Mouse (Mus musculus): Measurements from ENCODE around the gene Mto1. TPM values are rescaled to one million over a fixed set of nuclear protein-coding genes. Genes with fewer than 3 reads are reported as not detected.
A peak's percentile ranks its signal among the peaks of the same experiment; 100 is the strongest.

Mto1 gene
- polyA plus RNA-seq, 1 experiment from 2014 or later: 24.3 TPM

- Histone ChIP-seq H3K27ac (no peak within 1 kb of the TSS), H3K9me3 (no peaks in the 10 kb centered on the region), H3K9ac (peak within 1 kb of the TSS; percentile 47), H3K4me3 (peak within 1 kb of the TSS; percentile 47), H3K4me2 (peak within 1 kb of the TSS; percentile 92), H3K36me3 (no peaks in the 10 kb centered on the region), H3K27me3 (peaks cover 63% of the 10 kb centered on the region), H3K4me1 (peaks cover 22% of the 10 kb centered on the region)
- 1% methylated on average over 81 of the region's 81 CpGs for WGBS
- ATAC-seq (ENCODE audit: borderline replicate concordance, extremely low read depth, low FRiP score, low TSS enrichment): peak; percentile 63; the same call in 1 of the 2 replicates
These were observed 5.2 kb upstream of the Mto1 start, which contains the start of gene Cgas for GRCm38 (mm10) chr9:78442579-78443392. Gene Cgas (minus strand): TSS chr9:78443237.

GRCm38 (mm10) chr9:78447606-78447972, 419 bp upstream of the Mto1 start:
- Histone ChIP-seq H3K27ac (no peak overlapping the region), H3K9ac (peak overlapping the region; percentile 86), H3K4me1 (peaks cover 17% of the 10 kb centered on the region), H3K36me3 (peaks cover 19% of the 10 kb centered on the region; the same call in 1 of the 2 replicates), H3K4me2 (peak overlapping the region; percentile 68), H3K4me3 (peak overlapping the region; percentile 70), H3K9me3 (no peaks in the 10 kb centered on the region), H3K27me3 (peaks cover 36% of the 10 kb centered on the region)
- 35% methylated on average over 9 of the region's 9 CpGs for WGBS
- no peak for ATAC-seq (ENCODE audit: borderline replicate concordance, extremely low read depth, low FRiP score, low TSS enrichment)

- Histone ChIP-seq H3K4me1 (peaks cover 11% of the 10 kb centered on the region), H3K36me3 (peaks cover 37% of the 10 kb centered on the region), H3K4me3 (no peak overlapping the region), H3K9ac (no peak overlapping the region), H3K27me3 (peaks cover 12% of the 10 kb centered on the region), H3K27ac (no peak overlapping the region), H3K9me3 (no peaks in the 10 kb centered on the region), H3K4me2 (no peak overlapping the region)
- WGBS: 74% methylated on average over 5 of the region's 5 CpGs
- no peak for ATAC-seq (ENCODE audit: borderline replicate concordance, extremely low read depth, low FRiP score, low TSS enrichment)
These were observed 2.4 kb downstream of the Mto1 start for GRCm38 (mm10) chr9:78450404-78450803.

GRCm38 (mm10) chr9:78451382-78451781, 3.4 kb downstream of the Mto1 start:
- Histone ChIP-seq H3K4me2 (no peak overlapping the region), H3K27ac (no peak overlapping the region), H3K4me3 (no peak overlapping the region), H3K27me3 (peaks cover 4% of the 10 kb centered on the region; the same call in 1 of the 2 replicates), H3K9ac (no peak overlapping the region), H3K4me1 (peaks cover 11% of the 10 kb centered on the region), H3K36me3 (peaks cover 37% of the 10 kb centered on the region), H3K9me3 (no peaks in the 10 kb centered on the region)
- ATAC-seq (ENCODE audit: borderline replicate concordance, extremely low read depth, low FRiP score, low TSS enrichment): no peak
- WGBS: 63% methylated on average over 4 of the region's 4 CpGs

GRCm38 (mm10) chr9:78457026-78457425, 9.0 kb downstream of the Mto1 start:
- Histone ChIP-seq H3K36me3 (peaks cover 61% of the 10 kb centered on the region), H3K9me3 (no peaks in the 10 kb centered on the region), H3K4me3 (no peak overlapping the region), H3K4me2 (no peak overlapping the region), H3K27ac (no peak overlapping the region), H3K4me1 (no peaks in the 10 kb centered on the region), H3K9ac (no peak overlapping the region), H3K27me3 (no peaks in the 10 kb centered on the region)
- 92% methylated on average over 8 of the region's 8 CpGs for WGBS
- no peak for ATAC-seq (ENCODE audit: borderline replicate concordance, extremely low read depth, low FRiP score, low TSS enrichment)

GRCm38 (mm10) chr9:78463337-78463736, 15.3 kb downstream of the Mto1 start:
- Histone ChIP-seq H3K36me3 (peaks cover 76% of the 10 kb centered on the region), H3K27ac (no peak overlapping the region), H3K4me2 (no peak overlapping the region), H3K9ac (no peak overlapping the region), H3K9me3 (no peaks in the 10 kb centered on the region), H3K4me1 (no peaks in the 10 kb centered on the region), H3K4me3 (no peak overlapping the region), H3K27me3 (no peaks in the 10 kb centered on the region)
- ATAC-seq (ENCODE audit: borderline replicate concordance, extremely low read depth, low FRiP score, low TSS enrichment): no peak
- WGBS: 89% methylated on average over 4 of the region's 4 CpGs

- Histone ChIP-seq H3K36me3 (peaks cover 77% of the 10 kb centered on the region), H3K4me1 (no peaks in the 10 kb centered on the region), H3K4me2 (no peak overlapping the region), H3K27me3 (no peaks in the 10 kb centered on the region), H3K4me3 (no peak overlapping the region), H3K9ac (no peak overlapping the region), H3K9me3 (no peaks in the 10 kb centered on the region), H3K27ac (no peak overlapping the region)
- no peak for ATAC-seq (ENCODE audit: borderline replicate concordance, extremely low read depth, low FRiP score, low TSS enrichment)
- WGBS: 89% methylated on average over 3 of the region's 3 CpGs
These were observed 17.7 kb downstream of the Mto1 start for GRCm38 (mm10) chr9:78465725-78466124.

- WGBS: 81% methylated on average over 8 of the region's 8 CpGs
These were observed 25.6 kb downstream of the Mto1 start for GRCm38 (mm10) chr9:78473588-78473987.

GRCm38 (mm10) chr9:78474270-78474669, 26.3 kb downstream of the Mto1 start:
- Histone ChIP-seq H3K9me3 (no peaks in the 10 kb centered on the region), H3K9ac (no peak overlapping the region), H3K4me1 (peaks cover 10% of the 10 kb centered on the region; the same call in 1 of the 2 replicates), H3K4me3 (no peak overlapping the region), H3K27me3 (no peaks in the 10 kb centered on the region), H3K27ac (no peak overlapping the region), H3K36me3 (peaks cover 46% of the 10 kb centered on the region), H3K4me2 (no peak overlapping the region)
- no peak for ATAC-seq (ENCODE audit: borderline replicate concordance, extremely low read depth, low FRiP score, low TSS enrichment)
- WGBS: 68% methylated on average over 2 of the region's 2 CpGs

More at GRCm38 (mm10) chr9:78473588-78473987, 25.6 kb downstream of the Mto1 start:
- H3K9ac ChIP-seq: no peak overlapping the region
- no peak overlapping the region for H3K4me2 ChIP-seq
- ATAC-seq (ENCODE audit: borderline replicate concordance, extremely low read depth, low FRiP score, low TSS enrichment): no peak
- no peaks in the 10 kb centered on the region for H3K27me3 ChIP-seq
- H3K9me3 ChIP-seq: no peaks in the 10 kb centered on the region
- H3K36me3 ChIP-seq: peaks cover 48% of the 10 kb centered on the region
- no peak overlapping the region for H3K27ac ChIP-seq
- H3K4me3 ChIP-seq: no peak overlapping the region
- H3K4me1 ChIP-seq: 0 out of 2 replicates have a peak, but pooled peaks cover 5% of the 10 kb centered on the region

GRCm38 (mm10) chr9:78474771-78475382, 26.9 kb downstream of the Mto1 start:
- Histone ChIP-seq H3K9me3 (no peaks in the 10 kb centered on the region), H3K36me3 (peaks cover 49% of the 10 kb centered on the region), H3K27ac (no peak overlapping the region), H3K4me2 (no peak overlapping the region), H3K9ac (no peak overlapping the region), H3K27me3 (no peaks in the 10 kb centered on the region), H3K4me1 (peaks cover 10% of the 10 kb centered on the region; the same call in 1 of the 2 replicates), H3K4me3 (no peak overlapping the region)
- ATAC-seq (ENCODE audit: borderline replicate concordance, extremely low read depth, low FRiP score, low TSS enrichment): no peak
- WGBS: 69% methylated on average over 5 of the region's 5 CpGs

- ATAC-seq (ENCODE audit: borderline replicate concordance, extremely low read depth, low FRiP score, low TSS enrichment): no peak
- WGBS: 85% methylated on average over 2 of the region's 2 CpGs
- Histone ChIP-seq H3K4me2 (no peak overlapping the region), H3K4me3 (no peak overlapping the region), H3K4me1 (peaks cover 10% of the 10 kb centered on the region; the same call in 1 of the 2 replicates), H3K27ac (no peak overlapping the region), H3K36me3 (peaks cover 48% of the 10 kb centered on the region), H3K9ac (no peak overlapping the region), H3K9me3 (no peaks in the 10 kb centered on the region), H3K27me3 (no peaks in the 10 kb centered on the region)
These were observed 27.4 kb downstream of the Mto1 start for GRCm38 (mm10) chr9:78475383-78475780.

- H3K9me3 ChIP-seq: no peaks in the 10 kb centered on the region
- no peak overlapping the region for H3K4me2 ChIP-seq
- WGBS: 68% methylated on average over 4 of the region's 4 CpGs
- ATAC-seq (ENCODE audit: borderline replicate concordance, extremely low read depth, low FRiP score, low TSS enrichment): no peak
- H3K27ac ChIP-seq: no peak overlapping the region
- no peak overlapping the region for H3K4me3 ChIP-seq
- H3K36me3 ChIP-seq: peaks cover 44% of the 10 kb centered on the region
- H3K4me1 ChIP-seq: peaks cover 10% of the 10 kb centered on the region; the same call in 1 of the 2 replicates
- H3K9ac ChIP-seq: no peak overlapping the region
- H3K27me3 ChIP-seq: no peaks in the 10 kb centered on the region
These were observed 27.9 kb downstream of the Mto1 start for GRCm38 (mm10) chr9:78475873-78476272.
